Mouse (Mus musculus): ENCODE data around the gene Zfp984. TPM values are rescaled to one million over a fixed set of nuclear protein-coding genes. Genes with fewer than 3 reads are reported as not detected.
"Not testable (repeated sequence)": the region's sequence is repeated elsewhere in the genome, so short reads cannot be mapped to it uniquely, and the experiment has no call there.

Zfp984 gene
- polyA plus RNA-seq, 1 experiment, result 0.01 TPM

DNA sequence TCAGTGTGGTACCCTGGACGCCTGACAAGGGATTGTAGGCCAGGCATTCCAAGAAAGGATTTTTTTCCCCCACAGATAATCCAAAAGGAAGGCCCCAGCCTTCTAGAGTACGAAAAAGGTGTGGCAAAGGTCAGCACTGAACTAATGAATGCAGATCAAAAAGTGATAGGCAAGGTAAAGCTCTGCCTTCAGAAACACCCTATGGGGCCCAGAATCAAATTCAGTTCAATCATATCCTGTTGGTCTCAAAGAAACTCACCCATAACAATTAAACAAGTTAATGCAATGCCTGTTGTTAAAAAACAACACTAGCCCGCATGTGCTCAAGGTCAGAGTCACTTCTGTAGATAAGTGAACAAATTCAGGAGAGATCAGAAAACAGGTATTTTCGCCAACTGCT is 14.8 kb upstream of the Zfp984 start:
- H3K36me3 ChIP-seq (ENCODE audit: control insufficient read depth, insufficient read depth), result peaks cover 29% of the 10 kb centered on the region
- no peak for TF ChIP-seq MYOD1 (IDR thresholded peaks at IDR 0.05; ENCODE audit: control insufficient read depth in 1 of 3, insufficient read length in 2 of 3, low read depth in 2 of 3)
- TF ChIP-seq TCF12 (IDR thresholded peaks at IDR 0.05; ENCODE audit: insufficient read depth, poor library complexity, severe bottlenecking), result no peak
- TF ChIP-seq USF1 (IDR thresholded peaks at IDR 0.05; ENCODE audit: low read depth), result no peak
- TF ChIP-seq MAX (IDR thresholded peaks at IDR 0.05; ENCODE audit: low read depth), result no peak
- TF ChIP-seq TCF3 (IDR thresholded peaks at IDR 0.05; ENCODE audit: insufficient read length, low read depth), result no peak
- no peak for TF ChIP-seq CEBPB (IDR thresholded peaks at IDR 0.05; ENCODE audit: insufficient read depth, poor library complexity, severe bottlenecking)
- no peak for TF ChIP-seq POLR2AphosphoS2 (IDR thresholded peaks at IDR 0.05; ENCODE audit: insufficient read length, low read depth)
- no peak for TF ChIP-seq REST (IDR thresholded peaks at IDR 0.05; ENCODE audit: insufficient read depth, insufficient read length)
- no peak for TF ChIP-seq SRF (IDR thresholded peaks at IDR 0.05; ENCODE audit: control insufficient read depth, insufficient read length, low read depth)
- H3K79me2 ChIP-seq (ENCODE audit: control insufficient read depth, insufficient read depth), result no peaks in the 10 kb centered on the region

DNA sequence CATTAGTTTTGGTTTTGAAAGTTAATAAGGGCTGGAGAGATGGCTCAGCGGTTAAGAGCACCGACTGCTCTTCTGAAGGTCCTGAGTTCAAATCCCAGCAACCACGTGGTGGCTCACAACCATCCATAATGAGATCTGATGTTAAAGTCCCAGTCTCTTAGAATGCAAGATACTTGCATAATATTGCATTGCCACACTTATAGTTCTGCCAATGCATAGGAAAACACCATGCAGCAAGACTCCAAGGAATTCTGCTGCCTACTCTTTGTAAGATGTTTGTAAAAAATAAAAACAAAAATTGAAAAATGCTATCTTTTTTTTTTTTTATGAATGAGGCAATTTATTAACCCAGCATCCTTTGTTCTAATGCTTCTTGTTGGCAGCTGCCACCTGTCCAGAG is 11.8 kb upstream of the Zfp984 start:
- H3K27me3 ChIP-seq (ENCODE audit: control insufficient read depth, insufficient read depth, insufficient read length); H3ac ChIP-seq (ENCODE audit: control insufficient read depth, insufficient read length); H3K79me2 ChIP-seq (ENCODE audit: control insufficient read depth, insufficient read depth): not testable (repeated sequence)

More for the DNA sequence above, 14.8 kb upstream of the Zfp984 start:
- H3K4me2 ChIP-seq (ENCODE audit: low read depth), result no peak overlapping the region
- no peaks in the 10 kb centered on the region for H3K27me3 ChIP-seq (ENCODE audit: control insufficient read depth, insufficient read depth, insufficient read length)
- no peak overlapping the region for H3K4me3 ChIP-seq
- H3ac ChIP-seq (ENCODE audit: control insufficient read depth, insufficient read length), result no peak overlapping the region

DNA sequence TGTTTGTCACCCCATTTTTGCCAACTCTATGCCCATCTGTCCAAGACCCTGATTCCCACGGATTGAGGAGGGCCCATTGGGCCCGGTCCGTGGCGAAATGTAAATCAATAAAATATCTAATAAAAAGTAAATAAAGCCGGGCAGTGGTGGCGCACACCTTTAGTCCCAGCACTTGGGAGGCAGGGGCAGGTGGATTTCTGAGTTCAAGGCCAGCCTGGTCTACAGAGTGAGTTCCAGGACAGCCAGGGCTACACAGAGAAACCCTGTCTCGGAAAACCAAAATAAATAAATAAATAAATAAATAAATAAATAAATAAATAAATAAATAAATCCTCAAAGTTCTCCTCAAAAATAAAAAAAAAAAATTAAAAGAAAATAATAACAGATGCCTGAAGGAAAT is 10.1 kb upstream of the Zfp984 start:
- not testable (repeated sequence) for H3K4me2 ChIP-seq (ENCODE audit: low read depth); H3K4me3 ChIP-seq; H3ac ChIP-seq (ENCODE audit: control insufficient read depth, insufficient read length); H3K36me3 ChIP-seq (ENCODE audit: control insufficient read depth, insufficient read depth); H3K79me2 ChIP-seq (ENCODE audit: control insufficient read depth, insufficient read depth); H3K27me3 ChIP-seq (ENCODE audit: control insufficient read depth, insufficient read depth, insufficient read length)

More for the DNA sequence above, 11.8 kb upstream of the Zfp984 start:
- peaks cover 10% of the 10 kb centered on the region for H3K36me3 ChIP-seq (ENCODE audit: control insufficient read depth, insufficient read depth)
- not testable (repeated sequence) for H3K4me2 ChIP-seq (ENCODE audit: low read depth); H3K4me3 ChIP-seq

DNA sequence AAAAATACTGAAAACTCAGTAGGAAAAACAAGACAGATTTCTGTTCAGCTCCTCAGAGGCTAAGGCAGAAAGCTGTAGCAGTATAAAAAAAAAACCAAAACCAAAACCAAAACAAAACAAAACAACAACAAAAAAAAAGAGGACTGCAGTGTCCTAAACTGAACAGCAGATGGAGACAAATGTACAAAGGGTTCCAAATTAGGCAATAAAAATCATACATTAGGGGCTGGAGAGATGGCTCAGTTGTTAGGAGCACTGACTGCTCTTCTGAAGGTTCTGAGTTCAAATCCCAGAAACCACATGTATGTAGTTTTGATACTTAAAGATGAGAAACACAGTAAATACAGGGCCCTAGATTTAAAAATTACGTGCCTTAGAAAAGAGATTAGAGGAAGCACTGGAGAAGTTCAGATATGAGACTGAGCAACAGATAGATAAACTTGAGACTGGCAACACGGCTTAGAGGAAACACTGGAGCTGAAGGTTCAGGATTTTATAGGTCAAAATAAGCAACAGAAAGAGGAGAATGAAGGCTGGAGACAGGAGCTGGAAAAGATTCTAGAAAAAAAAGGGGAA is 5.1 kb upstream of the Zfp984 start:
- no peak for TF ChIP-seq POLR2A (IDR thresholded peaks at IDR 0.05; ENCODE audit: insufficient read length, low read depth)
- no peak for TF ChIP-seq TCF3 (IDR thresholded peaks at IDR 0.05; ENCODE audit: insufficient read length, low read depth)
- no peak for TF ChIP-seq E2F4 (IDR thresholded peaks at IDR 0.05; ENCODE audit: insufficient read depth)
- TF ChIP-seq MYOD1 (IDR thresholded peaks at IDR 0.05; ENCODE audit: control insufficient read depth in 1 of 3, insufficient read length in 2 of 3, low read depth in 2 of 3), result no peak
- TF ChIP-seq TCF12 (IDR thresholded peaks at IDR 0.05; ENCODE audit: insufficient read depth, poor library complexity, severe bottlenecking), result no peak
- TF ChIP-seq SRF (IDR thresholded peaks at IDR 0.05; ENCODE audit: control insufficient read depth, insufficient read length, low read depth), result no peak
- no peak for TF ChIP-seq MAX (IDR thresholded peaks at IDR 0.05; ENCODE audit: low read depth)
- no peak for TF ChIP-seq REST (IDR thresholded peaks at IDR 0.05; ENCODE audit: insufficient read depth, insufficient read length)
- no peak overlapping the region for H3K4me2 ChIP-seq (ENCODE audit: low read depth)
- H3ac ChIP-seq (ENCODE audit: control insufficient read depth, insufficient read length), result no peak overlapping the region
- H3K4me3 ChIP-seq, result no peak overlapping the region
- no peaks in the 10 kb centered on the region for H3K27me3 ChIP-seq (ENCODE audit: control insufficient read depth, insufficient read depth, insufficient read length)
- no peaks in the 10 kb centered on the region for H3K79me2 ChIP-seq (ENCODE audit: control insufficient read depth, insufficient read depth)
- no peaks in the 10 kb centered on the region for H3K36me3 ChIP-seq (ENCODE audit: control insufficient read depth, insufficient read depth)

DNA sequence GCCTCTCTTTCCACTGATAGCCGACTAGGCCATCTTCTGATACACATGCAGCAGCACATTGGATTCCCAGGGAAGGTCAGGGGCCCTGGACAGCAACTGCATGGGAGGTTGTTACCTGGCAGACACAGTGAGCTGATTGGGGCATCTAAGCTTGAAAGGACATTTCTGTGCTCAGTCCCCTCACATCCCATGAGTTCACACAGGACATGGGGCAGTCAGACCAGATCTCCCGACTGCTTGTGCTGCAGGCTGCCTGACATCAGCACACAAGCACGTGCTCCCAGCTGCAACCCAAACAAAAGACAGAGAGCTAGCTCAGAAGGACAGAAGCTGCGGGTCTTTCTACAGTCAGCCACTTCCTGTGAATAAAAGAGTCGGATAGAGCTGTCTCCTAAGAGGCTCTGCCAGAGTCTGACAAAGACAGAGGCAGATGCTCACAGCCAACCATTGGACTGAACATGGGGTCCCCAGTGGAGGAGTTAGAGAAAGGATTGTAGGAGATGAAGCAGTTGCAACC is 3.7 kb upstream of the Zfp984 start:
- no peaks in the 10 kb centered on the region for H3K27me3 ChIP-seq (ENCODE audit: control insufficient read depth, insufficient read depth, insufficient read length)
- H3K4me3 ChIP-seq, result no peak overlapping the region
- no peaks in the 10 kb centered on the region for H3K36me3 ChIP-seq (ENCODE audit: control insufficient read depth, insufficient read depth)
- no peaks in the 10 kb centered on the region for H3K79me2 ChIP-seq (ENCODE audit: control insufficient read depth, insufficient read depth)
- no peak for TF ChIP-seq E2F4 (IDR thresholded peaks at IDR 0.05; ENCODE audit: insufficient read depth)
- TF ChIP-seq MYOD1 (IDR thresholded peaks at IDR 0.05; ENCODE audit: control insufficient read depth in 1 of 3, insufficient read length in 2 of 3, low read depth in 2 of 3), result no peak
- H3K4me2 ChIP-seq (ENCODE audit: low read depth), result no peak overlapping the region
- no peak overlapping the region for H3ac ChIP-seq (ENCODE audit: control insufficient read depth, insufficient read length)

DNA sequence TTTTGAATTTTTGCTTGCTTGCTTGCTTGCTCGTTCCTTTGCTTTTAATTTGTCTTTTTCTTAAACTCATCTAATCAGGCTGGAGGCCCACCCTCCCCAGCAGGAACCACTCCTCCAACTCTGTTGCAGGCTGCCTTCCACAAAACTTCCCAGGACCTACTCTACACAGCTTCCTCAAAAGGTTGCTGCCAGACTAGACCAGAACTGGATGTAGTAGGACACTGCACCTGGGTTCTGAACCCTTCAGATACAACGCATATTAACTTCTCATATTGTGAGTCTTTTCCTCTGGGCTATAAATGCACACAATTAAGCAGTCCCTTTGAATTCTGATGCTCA is 347 bp upstream of the Zfp984 start:
- not testable (repeated sequence) for H3ac ChIP-seq (ENCODE audit: control insufficient read depth, insufficient read length); H3K79me2 ChIP-seq (ENCODE audit: control insufficient read depth, insufficient read depth); H3K36me3 ChIP-seq (ENCODE audit: control insufficient read depth, insufficient read depth); H3K27me3 ChIP-seq (ENCODE audit: control insufficient read depth, insufficient read depth, insufficient read length); H3K4me2 ChIP-seq (ENCODE audit: low read depth); H3K4me3 ChIP-seq

DNA sequence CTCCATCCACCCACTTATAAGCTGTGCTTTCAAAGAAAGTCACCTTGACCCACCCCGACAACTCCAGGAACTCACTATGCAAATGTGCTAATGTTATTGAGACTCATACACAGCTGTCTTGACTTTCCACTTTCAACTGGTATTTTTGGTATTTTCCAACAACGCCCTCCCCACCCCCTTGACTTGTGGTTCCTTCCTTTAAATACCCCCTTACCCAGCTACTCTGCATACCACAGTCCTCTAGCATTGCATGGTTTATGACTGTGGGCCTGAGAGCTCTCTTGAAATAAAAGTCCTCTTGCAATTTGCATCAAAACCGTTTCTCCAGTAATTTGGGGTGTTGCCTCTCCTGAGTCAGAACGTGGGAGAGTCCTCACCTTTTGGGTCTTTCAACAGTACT is 1.1 kb downstream of the Zfp984 start:
- not testable (repeated sequence) for H3K27me3 ChIP-seq (ENCODE audit: control insufficient read depth, insufficient read depth, insufficient read length); H3K36me3 ChIP-seq (ENCODE audit: control insufficient read depth, insufficient read depth); H3K4me3 ChIP-seq; H3ac ChIP-seq (ENCODE audit: control insufficient read depth, insufficient read length); H3K79me2 ChIP-seq (ENCODE audit: control insufficient read depth, insufficient read depth)
- peak overlapping the region; percentile 24 for H3K4me2 ChIP-seq (ENCODE audit: low read depth)

DNA sequence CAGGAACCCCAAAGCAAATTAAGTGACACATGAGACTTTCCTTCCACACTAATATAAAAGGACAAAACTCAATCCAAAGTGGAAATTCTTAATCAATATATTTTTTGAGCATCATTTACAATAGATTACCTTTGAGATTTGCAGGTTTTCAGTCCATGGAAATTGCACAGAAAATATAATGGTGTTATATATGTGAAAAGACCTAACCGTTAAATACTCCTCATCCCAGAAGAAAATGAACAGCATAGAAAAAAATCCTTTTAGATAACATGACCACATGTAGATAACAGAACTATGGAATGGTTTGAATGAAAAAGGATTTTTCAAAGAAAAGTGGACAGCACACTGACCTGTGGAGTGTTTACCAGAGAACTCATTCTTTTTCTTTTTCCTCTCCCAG is 14.3 kb downstream of the Zfp984 start:
- H3K27me3 ChIP-seq (ENCODE audit: control insufficient read depth, insufficient read depth, insufficient read length); H3K36me3 ChIP-seq (ENCODE audit: control insufficient read depth, insufficient read depth); H3ac ChIP-seq (ENCODE audit: control insufficient read depth, insufficient read length); H3K4me3 ChIP-seq; H3K4me2 ChIP-seq (ENCODE audit: low read depth); H3K79me2 ChIP-seq (ENCODE audit: control insufficient read depth, insufficient read depth): not testable (repeated sequence)

DNA sequence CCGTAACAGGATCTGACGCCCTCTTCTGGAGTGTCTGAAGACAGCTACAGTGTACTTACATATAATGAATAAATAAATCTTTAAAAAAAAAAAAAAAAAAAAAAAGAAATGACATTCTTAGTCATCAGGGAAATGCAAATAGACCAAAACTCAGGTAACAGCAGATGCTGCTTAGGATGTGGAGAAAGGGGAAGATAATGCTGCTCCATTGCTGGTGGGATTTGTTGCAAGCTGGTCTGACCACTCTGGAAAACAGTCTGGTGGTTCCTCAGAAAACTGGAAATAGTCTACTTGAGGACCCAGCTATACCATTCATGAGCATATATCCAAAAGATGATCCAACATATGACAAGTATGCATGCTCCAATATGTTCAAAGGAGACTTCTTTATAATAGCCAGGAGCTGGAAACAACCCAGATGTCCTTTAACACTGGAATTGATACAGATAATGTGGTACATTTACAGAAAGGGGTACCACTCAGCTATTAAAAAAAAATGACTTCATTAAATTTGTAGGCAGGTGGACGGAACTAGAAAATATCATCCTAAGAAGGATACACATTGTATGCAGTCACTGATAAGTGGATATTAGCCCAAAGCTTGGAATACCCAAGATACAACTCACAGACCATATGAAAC is 15.4 kb downstream of the Zfp984 start:
- H3K36me3 ChIP-seq (ENCODE audit: control insufficient read depth, insufficient read depth); H3ac ChIP-seq (ENCODE audit: control insufficient read depth, insufficient read length); H3K79me2 ChIP-seq (ENCODE audit: control insufficient read depth, insufficient read depth); H3K4me2 ChIP-seq (ENCODE audit: low read depth); H3K4me3 ChIP-seq; H3K27me3 ChIP-seq (ENCODE audit: control insufficient read depth, insufficient read depth, insufficient read length): not testable (repeated sequence)

DNA sequence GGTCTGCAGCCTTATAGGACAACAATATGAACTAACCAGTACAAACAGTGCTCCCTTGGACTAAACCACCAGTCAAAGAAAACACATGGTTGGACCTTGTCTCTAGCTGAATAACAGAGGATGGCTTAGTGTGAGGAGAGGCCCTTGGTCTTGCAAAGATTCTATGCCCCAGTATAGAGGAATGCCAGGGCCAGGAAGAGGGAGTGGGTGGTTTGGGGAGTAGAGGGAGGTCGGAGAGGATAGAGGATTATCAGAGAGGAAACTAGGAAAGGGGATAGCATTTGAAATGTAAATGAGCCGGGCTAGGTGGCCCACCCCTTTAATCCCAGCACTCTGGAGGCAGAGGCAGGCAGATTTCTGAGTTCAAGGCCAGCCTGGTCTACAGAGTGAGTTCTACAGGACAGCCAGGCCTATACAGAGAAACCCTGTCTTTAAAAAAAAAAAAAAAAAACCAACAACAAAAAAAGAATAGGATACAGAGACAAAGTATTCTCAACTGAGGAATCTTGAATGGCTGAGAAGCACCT is 16.1 kb downstream of the Zfp984 start:
- H3K79me2 ChIP-seq (ENCODE audit: control insufficient read depth, insufficient read depth); H3ac ChIP-seq (ENCODE audit: control insufficient read depth, insufficient read length); H3K27me3 ChIP-seq (ENCODE audit: control insufficient read depth, insufficient read depth, insufficient read length); H3K4me3 ChIP-seq; H3K4me2 ChIP-seq (ENCODE audit: low read depth); H3K36me3 ChIP-seq (ENCODE audit: control insufficient read depth, insufficient read depth): not testable (repeated sequence)

Data from myocyte (in vitro differentiated cells).